Mouse (Mus musculus) CH12.LX (cell line): ENCODE measurements around the gene I0C0044D17Rik. TPM values are rescaled to one million over a fixed set of nuclear protein-coding genes. Genes with fewer than 3 reads are reported as not detected.
"Not testable (repeated sequence)": the region's sequence is repeated elsewhere in the genome, so short reads cannot be mapped to it uniquely, and the experiment has no call there.

Experiments
- DNase-seq: peaks from one replicate; pipeline ENCODE4 v3.0.0-alpha.2; 2013; ENCODE audit errors: extremely low read depth
- H3K27ac ChIP-seq: 2 replicates; pipeline ENCODE4 v1.5.1; 2012; ENCODE audit warnings: low read depth, mild to moderate bottlenecking, control low read depth, moderate library complexity; ENCODE audit not compliant: insufficient read depth
- H3K27me3 ChIP-seq: replicated peaks from 2 replicates; pipeline ENCODE3; 2012; ENCODE audit warnings: inconsistent platforms
- H3K36me3 ChIP-seq, 2 experiments: replicated peaks in 1 of 2; 2 replicates each; pipeline versions ENCODE3 to v1.6.1; 2012; ENCODE audit warnings: inconsistent platforms in 1 of 2, low read length in 1 of 2, mild to moderate bottlenecking in 1 of 2, mixed read lengths in 1 of 2, moderate library complexity in 1 of 2; ENCODE audit not compliant: control insufficient read depth in 1 of 2, insufficient read depth in 1 of 2
- H3K4me1 ChIP-seq, 2 experiments: 2 replicates each; pipeline ENCODE4 v1.6.1; 2012; ENCODE audit warnings: inconsistent platforms in 1 of 2, moderate library complexity in 1 of 2; ENCODE audit not compliant: insufficient read depth in 2 of 2, control insufficient read depth in 1 of 2
- H3K4me2 ChIP-seq: 2 replicates; pipeline ENCODE4 v1.6.1; 2012; ENCODE audit warnings: low read depth, mild to moderate bottlenecking, control low read depth; ENCODE audit not compliant: poor library complexity, insufficient read depth, severe bottlenecking
- H3K4me3 ChIP-seq, 3 experiments: fragments of 150-350 bp in 1 of 3; sonication (generic) in 1 of 3; replicated peaks in 1 of 3; 2 replicates each; pipeline versions ENCODE3 to v1.5.1; 2011 to 2012; ENCODE audit warnings: low read depth in 2 of 3, low read length in 2 of 3, mild to moderate bottlenecking in 2 of 3, moderate library complexity in 2 of 3, control low read depth in 1 of 3, improper control_type of control experiment in 1 of 3, inconsistent platforms in 1 of 3, mixed read lengths in 1 of 3; ENCODE audit not compliant: poor library complexity in 1 of 3
- H3K79me2 ChIP-seq: replicated peaks from 2 replicates; pipeline ENCODE4 v1.6.1; 2012; ENCODE audit warnings: mild to moderate bottlenecking, moderate library complexity; ENCODE audit not compliant: control insufficient read depth, poor library complexity, insufficient read depth, severe bottlenecking; ENCODE audit errors: extremely low read depth
- H3K9ac ChIP-seq: 2 replicates; pipeline ENCODE4 v1.6.1; 2012; ENCODE audit warnings: low read depth, mild to moderate bottlenecking, control low read depth, moderate library complexity; ENCODE audit not compliant: insufficient read depth
- H3K9me3 ChIP-seq: replicated peaks from 2 replicates; pipeline ENCODE3; 2012; ENCODE audit warnings: low read length, inconsistent platforms, mixed read lengths
- CHD2 ChIP-seq: IDR thresholded peaks from 2 replicates; pipeline ENCODE4 v1.6.1; 2011; ENCODE audit warnings: low read length, improper control_type of control experiment
- CTCF ChIP-seq, 2 experiments: IDR thresholded peaks in 1 of 2; conservative IDR thresholded peaks in 1 of 2; 2 replicates each; pipeline ENCODE4 v1.5.1; 2011 to 2012; ENCODE audit warnings: low read depth in 2 of 2, low read length in 2 of 2, improper control_type of control experiment in 1 of 2, inconsistent platforms in 1 of 2, mild to moderate bottlenecking in 1 of 2, moderate library complexity in 1 of 2
- GABPA ChIP-seq: IDR thresholded peaks from 2 replicates; pipeline ENCODE4 v1.6.1; 2012; ENCODE audit warnings: low read depth, low read length, improper control_type of control experiment, inconsistent platforms; ENCODE audit not compliant: insufficient replicate concordance
- HCFC1 ChIP-seq: IDR thresholded peaks from 2 replicates; pipeline ENCODE4 v1.6.1; 2012; ENCODE audit warnings: low read depth, mild to moderate bottlenecking, inconsistent platforms, low read length, improper control_type of control experiment
- IRF4 ChIP-seq: IDR thresholded peaks from 2 replicates; pipeline ENCODE4 v1.6.1; 2014; ENCODE audit warnings: low read depth, mild to moderate bottlenecking, inconsistent platforms, low read length, improper control_type of control experiment
- MAFK ChIP-seq: IDR thresholded peaks from 2 replicates; pipeline ENCODE4 v1.6.1; 2011; ENCODE audit warnings: low read length, improper control_type of control experiment; ENCODE audit not compliant: insufficient replicate concordance
- MEF2A ChIP-seq: IDR thresholded peaks from 2 replicates; pipeline ENCODE4 v1.6.1; 2014; ENCODE audit warnings: low read depth, mild to moderate bottlenecking, inconsistent platforms, low read length, improper control_type of control experiment, borderline replicate concordance
- NELFE ChIP-seq: IDR thresholded peaks from 2 replicates; pipeline ENCODE4 v1.6.1; 2011; ENCODE audit warnings: low read depth, low read length, improper control_type of control experiment
- NRF1 ChIP-seq: IDR thresholded peaks from 2 replicates; pipeline ENCODE4 v1.6.1; 2014; ENCODE audit warnings: low read depth, mild to moderate bottlenecking, inconsistent platforms, low read length, improper control_type of control experiment, moderate library complexity
- PAX5 ChIP-seq: IDR thresholded peaks from 2 replicates; pipeline ENCODE4 v1.6.1; 2012; ENCODE audit warnings: low read length, inconsistent platforms, mixed read lengths
- TBP ChIP-seq: conservative IDR thresholded peaks from 2 replicates; pipeline ENCODE4 v1.6.1; 2011; ENCODE audit warnings: low read depth, low read length, improper control_type of control experiment
- UBTF ChIP-seq: IDR thresholded peaks from 2 replicates; pipeline ENCODE4 v1.6.1; 2012; ENCODE audit warnings: low read depth, mild to moderate bottlenecking, inconsistent platforms, low read length, improper control_type of control experiment, moderate library complexity
- USF1 ChIP-seq: IDR thresholded peaks from 2 replicates; pipeline ENCODE4 v1.6.1; 2014; ENCODE audit warnings: low read depth, mild to moderate bottlenecking, inconsistent platforms, low read length, improper control_type of control experiment
- ZC3H11A ChIP-seq: IDR thresholded peaks from 2 replicates; pipeline ENCODE4 v1.6.1; 2012; ENCODE audit warnings: low read depth, mild to moderate bottlenecking, inconsistent platforms, low read length, improper control_type of control experiment
- dilution Hi-C: fragments of 300-500 bp; cut with MboI; formaldehyde crosslinking; loops from 2 replicates; pipeline ENCODE4 v1.14.3; 2020; ENCODE audit warnings: low sequenced_read_pairs; ENCODE audit not compliant: extremely low pct_unique_long_range_greater_than_20kb, extremely low pct_ligation_motif_present
- in situ Hi-C: fragments of 300-500 bp; cut with MboI; formaldehyde crosslinking; loops from 3 replicates; pipeline ENCODE4 v1.14.3; 2019; ENCODE audit warnings: low sequenced_read_pairs, low pct_ligation_motif_present, low pct_unique_long_range_greater_than_20kb, mixed read lengths
- polyA plus RNA-seq: library from polyadenylated mRNA; unstranded; fragments of >175 nt; gene quantifications from 2 replicates; pipeline ENCODE4 v1.2.1, GENCODE M21; 2012; ENCODE audit warnings: low read depth; ENCODE audit not compliant: insufficient read length
- total RNA-seq, 2 experiments: library from RNA; depleted of rRNA; stranded (reverse); fragments of 300-350 nt in 1 of 2; fragments of >200 nt in 1 of 2; gene quantifications; 2 replicates each; pipeline ENCODE4 v1.2.3; 2012 to 2014

The I0C0044D17Rik gene
- total and polyA plus RNA-seq, 3 experiments = not detected

GRCm38 (mm10) chr4:98853926-98854325 is 30.3 kb upstream of the I0C0044D17Rik start:
- dilution Hi-C loops = no loop called here
- H3K36me3 ChIP-seq = no peaks in the 10 kb centered on the region
- H3K4me1 ChIP-seq = no peaks in the 10 kb centered on the region
- no peak for DNase-seq
- no peak overlapping the region for H3K4me3 ChIP-seq
- H3K9me3 ChIP-seq = peaks cover 54% of the 10 kb centered on the region
- no peak overlapping the region for H3K4me2 ChIP-seq
- H3K79me2 ChIP-seq = no peaks in the 10 kb centered on the region
- TF ChIP-seq MAFK = no peak
- TF ChIP-seq TBP = no peak
- TF ChIP-seq ZC3H11A = no peak
- no peak for TF ChIP-seq IRF4
- TF ChIP-seq CHD2 = no peak
- no peak for TF ChIP-seq GABPA
- TF ChIP-seq NRF1 = no peak
- no peak for TF ChIP-seq MEF2A
- TF ChIP-seq UBTF = no peak
- TF ChIP-seq USF1 = no peak
- in situ Hi-C loops = no loop called here
- H3K27ac ChIP-seq = no peak overlapping the region
- no peaks in the 10 kb centered on the region for H3K27me3 ChIP-seq
- H3K9ac ChIP-seq = no peak overlapping the region

GRCm38 (mm10) chr4:98850485-98850884 is 26.8 kb upstream of the I0C0044D17Rik start:
- H3K9ac ChIP-seq, H3K27ac ChIP-seq, dilution Hi-C loops, H3K4me1 ChIP-seq, H3K4me2 ChIP-seq, in situ Hi-C loops, H3K27me3 ChIP-seq, H3K79me2 ChIP-seq, DNase-seq, H3K4me3 ChIP-seq, H3K36me3 ChIP-seq: not testable (repeated sequence)
- H3K9me3 ChIP-seq = peaks cover 60% of the 10 kb centered on the region

GRCm38 (mm10) chr4:98847120-98847885 is 23.7 kb upstream of the I0C0044D17Rik start:
- Histone ChIP-seq H3K36me3 (no peaks in the 10 kb centered on the region), H3K4me3 (no peak overlapping the region), H3K9me3 (peaks cover 73% of the 10 kb centered on the region), H3K9ac (no peak overlapping the region), H3K27ac (no peak overlapping the region), H3K79me2 (no peaks in the 10 kb centered on the region), H3K4me1 (no peaks in the 10 kb centered on the region), H3K27me3 (no peaks in the 10 kb centered on the region), H3K4me2 (no peak overlapping the region)
- TF ChIP-seq HCFC1 (no peak), CTCF (conservative IDR thresholded peaks at IDR 0.05 in 1 of 2, IDR thresholded peaks at IDR 0.05 in 1 of 2; ENCODE audit: low read depth in 2 of 2, low read length in 2 of 2) (no peak), NELFE (no peak), PAX5 (no peak)
- in situ Hi-C loops = no loop called here
- DNase-seq = no peak
- dilution Hi-C loops = no loop called here
